Mouse (Mus musculus) ES-Bruce4 (cell line): ENCODE results near the gene Dlgap5.

ENCODE experiments used
- CTCF ChIP-seq: IDR thresholded peaks from one replicate; pipeline ENCODE4 v1.8.1; 2011; ENCODE audit warnings: low read depth, low read length
- EP300 ChIP-seq: IDR thresholded peaks from 2 replicates; pipeline ENCODE4 v1.6.1; 2011; ENCODE audit warnings: low read depth, low read length; ENCODE audit not compliant: insufficient read depth
- POLR2A ChIP-seq: IDR thresholded peaks from one replicate; pipeline ENCODE4 v1.8.1; 2011; ENCODE audit warnings: low read length; ENCODE audit not compliant: insufficient read depth

GRCm38 (mm10) chr14:47361899-47362298 lies 56.3 kb downstream of the Dlgap5 start:
- no peak for TF ChIP-seq CTCF
- no peak for TF ChIP-seq EP300
- TF ChIP-seq POLR2A, result no peak
